ENCODE assay signal across 9 mouse cellular contexts in genomic region chr7:6834950-6835349, GRCm38 (mm10).
A peak's percentile ranks its signal among the peaks of the same experiment; 100 is the strongest.
DNase-seq lines count a peak whose midpoint lies in the region; ATAC-seq and TF ChIP-seq lines count a peak whose summit lies in the region.
"Had no signal": no experiment of that assay in that cellular context is flagged by ENCODE, and none has a peak within 500 bp of the region (broad histone marks: within the 10 kb centered on the region; RNA-seq: fewer than 3 reads in every experiment).

No protein-coding gene starts in this region.

- ATAC-seq in kidney, embryonic 15.5 days (replicated peaks; ENCODE audit: low FRiP score) = 0 out of 2 replicates have a peak, but pooled peaks have one; percentile 47
- ATAC-seq in neural tube, embryonic 12.5 days (ENCODE audit: low FRiP score, low read depth) = peak; percentile 74

- H3K4me1 ChIP-seq in kidney, embryonic 15.5 days = peaks cover 16% of the 10 kb centered on the region
- no peaks in the 10 kb centered on the region for H3K4me1 ChIP-seq in kidney, adult 2 months (ENCODE audit: control insufficient read depth, insufficient read depth, low read length)
- peaks cover 20% of the 10 kb centered on the region for H3K4me1 ChIP-seq in forebrain, embryonic 10.5 days
- peaks cover 43% of the 10 kb centered on the region for H3K4me1 ChIP-seq in limb, embryonic 10.5 days
- H3K4me1 ChIP-seq in neural tube, embryonic 12.5 days = peaks cover 9% of the 10 kb centered on the region

- H3K9me3 ChIP-seq in kidney, embryonic 15.5 days (replicated peaks) = no peaks in the 10 kb centered on the region
- no peaks in the 10 kb centered on the region for H3K9me3 ChIP-seq in forebrain, embryonic 10.5 days
- no peaks in the 10 kb centered on the region; the same call in 1 of the 2 replicates for H3K9me3 ChIP-seq in limb, embryonic 10.5 days (replicated peaks)
- H3K9me3 ChIP-seq in neural tube, embryonic 12.5 days = no peaks in the 10 kb centered on the region

- no peak for TF ChIP-seq CTCF in kidney, adult 2 months (conservative IDR thresholded peaks at IDR 0.05; ENCODE audit: insufficient read depth, insufficient read length, low read depth, low read length)

- no peak overlapping the region for H3K4me3 ChIP-seq in kidney, embryonic 15.5 days (replicated peaks)
- no peak overlapping the region for H3K4me3 ChIP-seq in kidney, adult 2 months (ENCODE audit: insufficient read depth, low read depth, low read length)
- H3K4me3 ChIP-seq in forebrain, embryonic 10.5 days = no peak overlapping the region
- H3K4me3 ChIP-seq in limb, embryonic 10.5 days = peak overlapping the region; percentile 21; the same call in 1 of the 2 replicates
- no peak overlapping the region for H3K4me3 ChIP-seq in neural tube, embryonic 12.5 days

- WGBS in kidney, embryonic 15.5 days = 35% methylated on average over 5 of the region's 5 CpGs
- WGBS in kidney, adult 2 months = 61% methylated on average over 5 of the region's 5 CpGs
- WGBS in forebrain, embryonic 10.5 days = 65% methylated on average over 5 of the region's 5 CpGs
- 52% methylated on average over 5 of the region's 5 CpGs for WGBS in limb, embryonic 10.5 days
- 47% methylated on average over 5 of the region's 5 CpGs for WGBS in neural tube, embryonic 12.5 days

- peak overlapping the region; percentile 73 for H3K27ac ChIP-seq in kidney, embryonic 15.5 days
- no peak overlapping the region for H3K27ac ChIP-seq in kidney, adult 2 months (ENCODE audit: insufficient read depth, low read depth, low read length)
- peak overlapping the region; percentile 81 for H3K27ac ChIP-seq in forebrain, embryonic 10.5 days
- peak overlapping the region; percentile 90 for H3K27ac ChIP-seq in limb, embryonic 10.5 days
- H3K27ac ChIP-seq in neural tube, embryonic 12.5 days = no peak overlapping the region

- no peaks in the 10 kb centered on the region for H3K36me3 ChIP-seq in kidney, embryonic 15.5 days
- H3K36me3 ChIP-seq in kidney, adult 2 months (ENCODE audit: control insufficient read depth, insufficient read depth, low read length) = no peaks in the 10 kb centered on the region
- H3K36me3 ChIP-seq in forebrain, embryonic 10.5 days (replicated peaks) = no peaks in the 10 kb centered on the region
- H3K36me3 ChIP-seq in limb, embryonic 10.5 days = no peaks in the 10 kb centered on the region
- H3K36me3 ChIP-seq in neural tube, embryonic 12.5 days = no peaks in the 10 kb centered on the region

- no peak overlapping the region for H3K4me2 ChIP-seq in kidney, embryonic 15.5 days
- H3K4me2 ChIP-seq in neural tube, embryonic 12.5 days (replicated peaks) = no peak overlapping the region; the same call in 1 of the 2 replicates

- no peaks in the 10 kb centered on the region for H3K27me3 ChIP-seq in kidney, embryonic 15.5 days
- no peaks in the 10 kb centered on the region for H3K27me3 ChIP-seq in kidney, adult 2 months (replicated peaks; ENCODE audit: control insufficient read depth, insufficient read depth, low read length)
- no peaks in the 10 kb centered on the region for H3K27me3 ChIP-seq in forebrain, embryonic 10.5 days (ENCODE audit: poor library complexity, severe bottlenecking)
- no peaks in the 10 kb centered on the region for H3K27me3 ChIP-seq in limb, embryonic 10.5 days (ENCODE audit: low read depth, poor library complexity, severe bottlenecking)
- H3K27me3 ChIP-seq in neural tube, embryonic 12.5 days (replicated peaks) = no peaks in the 10 kb centered on the region

- H3K9ac ChIP-seq in kidney, embryonic 15.5 days = no peak overlapping the region
- no peak overlapping the region for H3K9ac ChIP-seq in neural tube, embryonic 12.5 days

- no peak for TF ChIP-seq POLR2A in kidney, adult 2 months (IDR thresholded peaks at IDR 0.05; ENCODE audit: low read depth, low read length)

- no peak for DNase-seq in kidney, adult 2 months
- no peak for DNase-seq in forebrain, embryonic 10.5 days (ENCODE audit: extremely low spot score, low spot score)
- DNase-seq in limb, embryonic 10.5 days (ENCODE audit: low spot score) = no peak
- no peak for DNase-seq in adrenal gland, postnatal 14 days
- DNase-seq in MN1 (ENCODE audit: low spot score) = no peak
- no peak for DNase-seq in right cerebral cortex, postnatal 10 days (ENCODE audit: low spot score in 2 of 2)
- DNase-seq: heart, postnatal 36 days had no signal

Comparison
In these comparisons a context has a peak if more than half of its experiments do, and no peak if none do; other contexts are left out.
1. H3K27ac ChIP-seq: peak in kidney, embryonic 15.5 days (single experiment), forebrain, embryonic 10.5 days (single experiment) and limb, embryonic 10.5 days (single experiment); none in kidney, adult 2 months (single experiment) and neural tube, embryonic 12.5 days (single experiment).